Mouse (Mus musculus) bone marrow macrophage, adult 2 months (primary cell): ENCODE results near the gene Mms19.

Experiments
- CTCF ChIP-seq: IDR thresholded peaks from 2 replicates; pipeline ENCODE4 v1.5.1; 2012; ENCODE audit warnings: low read depth, mild to moderate bottlenecking, low read length, moderate library complexity
- POLR2A ChIP-seq: IDR thresholded peaks from 2 replicates; pipeline ENCODE4 v1.6.1; 2012; ENCODE audit warnings: mild to moderate bottlenecking, low read depth, low read length, borderline replicate concordance

DNA sequence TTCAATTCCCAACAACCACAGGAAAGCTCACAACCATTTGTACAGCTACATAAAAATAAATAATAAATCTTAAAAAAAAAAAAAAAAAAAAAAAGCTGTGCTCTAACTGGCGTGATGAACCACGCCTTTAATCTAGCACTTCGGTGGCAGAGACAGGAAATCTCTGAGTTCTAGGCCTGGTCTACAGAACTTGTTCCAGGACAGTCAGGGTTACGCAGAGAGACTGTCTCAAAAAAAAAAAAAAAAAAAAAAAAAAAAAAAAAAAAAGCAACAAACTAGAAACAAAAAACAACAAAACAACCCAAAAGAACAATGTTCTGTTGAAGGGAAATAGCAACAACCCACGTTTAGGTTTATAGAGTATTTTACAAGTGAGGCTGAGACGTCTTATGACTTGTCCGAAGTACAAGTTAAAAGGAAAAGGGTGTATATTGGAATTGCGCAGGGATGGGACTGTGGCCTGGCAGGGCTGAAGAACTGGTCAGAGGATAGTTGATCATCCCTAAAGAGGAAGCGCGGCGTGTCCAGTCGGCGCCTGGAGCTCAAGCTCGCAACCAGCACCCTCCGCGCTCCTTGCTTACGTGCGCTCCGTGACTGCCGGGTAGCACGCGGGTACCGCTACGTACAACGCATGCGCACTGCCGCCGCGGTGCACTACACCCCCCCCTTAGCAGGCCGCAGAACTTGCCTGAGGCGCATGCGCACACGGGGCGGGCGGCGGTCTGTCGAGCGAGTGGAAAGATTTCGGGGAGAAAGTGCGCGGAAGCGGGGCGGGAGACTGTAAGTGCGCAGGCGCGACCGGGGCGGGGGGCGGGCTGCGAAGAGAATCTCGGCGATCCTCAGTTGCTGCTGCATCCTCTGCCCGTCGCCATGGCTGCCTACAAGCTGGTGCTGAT is 69.5 kb downstream of the Mms19 start, which contains the start of gene Pgam1:
- TF ChIP-seq CTCF (no peak), POLR2A (no peak)
